14 mouse cellular contexts compared by ENCODE assay signal in the genomic region with DNA sequence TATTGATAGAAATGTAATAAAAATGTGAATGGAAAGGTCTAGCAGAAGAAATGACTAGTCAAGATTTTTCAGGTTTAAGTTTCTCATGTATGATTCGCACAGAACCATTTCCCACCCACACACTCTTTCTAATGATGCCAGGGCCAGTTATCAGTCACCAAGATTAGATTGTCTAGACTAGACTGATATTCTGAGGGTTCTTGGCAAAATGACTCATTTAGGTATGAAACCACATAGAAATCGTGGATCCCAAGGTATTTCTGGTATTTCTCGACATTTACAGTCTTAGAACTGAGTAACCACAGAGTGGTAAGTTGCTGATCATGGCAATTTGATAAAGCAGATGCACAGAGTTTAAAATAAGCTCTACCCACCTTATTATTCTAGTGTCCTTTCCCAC.
"Had no signal": no experiment of that assay in that cellular context is flagged by ENCODE, and none has a peak within 500 bp of the region (broad histone marks: within the 10 kb centered on the region; RNA-seq: fewer than 3 reads in every experiment).

No protein-coding gene starts in this region.

- H3K27me3 ChIP-seq: kidney, embryonic 15.5 days; limb, embryonic 15.5 days; liver, embryonic 12.5 days; neural tube, embryonic 13.5 days had no signal

- H3K9ac ChIP-seq: kidney, embryonic 15.5 days; limb, embryonic 15.5 days; liver, embryonic 12.5 days; lung, embryonic 14.5 days; neural tube, embryonic 13.5 days had no signal

- H3K27ac ChIP-seq: kidney, embryonic 15.5 days; left cerebral cortex, adult 2 months; limb, embryonic 15.5 days; liver, embryonic 12.5 days; neural tube, embryonic 13.5 days had no signal

- H3K9me3 ChIP-seq: kidney, embryonic 15.5 days; limb, embryonic 15.5 days; liver, embryonic 12.5 days; neural tube, embryonic 13.5 days had no signal

- H3K4me2 ChIP-seq: kidney, embryonic 15.5 days; limb, embryonic 15.5 days; liver, embryonic 12.5 days; lung, embryonic 14.5 days; midbrain, embryonic 11.5 days; neural tube, embryonic 13.5 days had no signal

- H3K4me1 ChIP-seq: kidney, embryonic 15.5 days; limb, embryonic 15.5 days; liver, embryonic 12.5 days; neural tube, embryonic 13.5 days had no signal

- ATAC-seq: liver, embryonic 12.5 days; midbrain, embryonic 16.5 days had no signal

- H3K4me3 ChIP-seq: kidney, embryonic 15.5 days; left cerebral cortex, adult 2 months; limb, embryonic 15.5 days; liver, embryonic 12.5 days; neural tube, embryonic 13.5 days had no signal

- H3K36me3 ChIP-seq: kidney, embryonic 15.5 days; limb, embryonic 15.5 days; liver, embryonic 12.5 days; neural tube, embryonic 13.5 days had no signal

- DNase-seq: kidney, postnatal 14 days; lung, embryonic 14.5 days; lung, postnatal 10 days; lung, postnatal 4 days; retina, postnatal 1 day; right cerebral cortex, postnatal 14 days; thymus, postnatal 4 days had no signal
